Mouse (Mus musculus): ENCODE measurements around the gene Apoh.

DNA sequence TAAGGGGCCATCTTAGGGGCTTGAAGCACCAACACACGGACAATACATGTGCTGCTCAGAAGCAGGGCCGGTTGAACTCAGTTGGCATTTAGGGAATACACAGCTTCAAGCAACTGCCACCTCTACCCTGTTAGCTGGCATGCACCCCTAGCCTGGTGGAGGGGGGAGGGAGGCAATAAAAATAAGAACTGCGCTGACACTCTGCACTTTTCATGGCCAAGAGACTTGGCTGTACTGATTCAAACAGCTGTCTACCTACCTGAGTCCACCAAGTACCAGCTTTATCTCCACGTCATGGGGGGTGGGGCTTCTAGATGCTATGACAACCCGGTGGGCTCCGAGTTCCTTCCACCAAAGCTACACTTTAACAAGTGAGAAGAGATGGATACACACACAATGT is 42.1 kb upstream of the Apoh start:
- TF ChIP-seq CTCF (IDR thresholded peaks at IDR 0.05; ENCODE audit: control insufficient read depth, insufficient read depth, low read length) (no peak), POLR2A (IDR thresholded peaks at IDR 0.05; ENCODE audit: borderline replicate concordance, control insufficient read depth, low read depth, low read length) (no peak)
